In genomic region chr11:48833078-48833730, GRCm38 (mm10) we compare ENCODE assay signal across 8 mouse cellular contexts. TPM values are rescaled to one million over a fixed set of nuclear protein-coding genes. Genes with fewer than 3 reads are reported as not detected.
DNase-seq lines count a peak whose midpoint lies in the region; ATAC-seq and TF ChIP-seq lines count a peak whose summit lies in the region.

No protein-coding gene starts in this region.

- no peak overlapping the region for H3K9ac ChIP-seq in midbrain, embryonic 13.5 days (replicated peaks)

- ATAC-seq in inflammation-experienced regulatory T-cells, adult 6 months, result peak; percentile 22
- 0 out of 2 replicates have a peak, but pooled peaks have one; percentile 0 for ATAC-seq in midbrain, embryonic 13.5 days

- no peak for TF ChIP-seq CTCF in kidney, adult 2 months (conservative IDR thresholded peaks at IDR 0.05; ENCODE audit: insufficient read depth, insufficient read length, low read depth, low read length)

- peak overlapping the region; percentile 59; the same call in 1 of the 2 replicates for H3K4me2 ChIP-seq in midbrain, embryonic 13.5 days (replicated peaks)

- H3K4me1 ChIP-seq in kidney, adult 2 months (ENCODE audit: control insufficient read depth, insufficient read depth, low read length), result no peaks in the 10 kb centered on the region; the same call in 1 of the 2 replicates
- H3K4me1 ChIP-seq in brown adipose tissue, adult 24 weeks (ENCODE audit: control insufficient read depth, insufficient read depth, insufficient read length, low read length), result peaks cover 2% of the 10 kb centered on the region; the same call in 1 of the 2 replicates
- peaks cover 9% of the 10 kb centered on the region for H3K4me1 ChIP-seq in midbrain, embryonic 13.5 days (replicated peaks)

- peak overlapping the region; percentile 17 for H3K4me3 ChIP-seq in kidney, adult 2 months (ENCODE audit: insufficient read depth, low read depth, low read length)
- peak overlapping the region; percentile 84; the same call in 1 of the 2 replicates for H3K4me3 ChIP-seq in brown adipose tissue, adult 24 weeks (ENCODE audit: insufficient read depth, low read depth, low read length)
- H3K4me3 ChIP-seq in midbrain, embryonic 13.5 days (replicated peaks), result peak overlapping the region; percentile 49

- no peak for TF ChIP-seq POLR2A in kidney, adult 2 months (IDR thresholded peaks at IDR 0.05; ENCODE audit: low read depth, low read length)

- H3K36me3 ChIP-seq in kidney, adult 2 months (ENCODE audit: control insufficient read depth, insufficient read depth, low read length), result no peaks in the 10 kb centered on the region
- H3K36me3 ChIP-seq in midbrain, embryonic 13.5 days, result no peaks in the 10 kb centered on the region

- no peak overlapping the region for H3K27ac ChIP-seq in kidney, adult 2 months (ENCODE audit: insufficient read depth, low read depth, low read length)
- H3K27ac ChIP-seq in brown adipose tissue, adult 24 weeks (replicated peaks; ENCODE audit: low read depth, low read length), result no peak overlapping the region
- H3K27ac ChIP-seq in midbrain, embryonic 13.5 days, result no peak overlapping the region

- no peaks in the 10 kb centered on the region for H3K27me3 ChIP-seq in kidney, adult 2 months (replicated peaks; ENCODE audit: control insufficient read depth, insufficient read depth, low read length)
- peaks cover 25% of the 10 kb centered on the region for H3K27me3 ChIP-seq in midbrain, embryonic 13.5 days

- 28% methylated on average over 9 of the region's 9 CpGs for WGBS in kidney, adult 2 months
- WGBS in midbrain, embryonic 13.5 days, result 43% methylated on average over 9 of the region's 9 CpGs

- no peak for DNase-seq in kidney, adult 2 months
- no peak for DNase-seq in kidney, postnatal 10 days
- no peak for DNase-seq in cerebellum, postnatal 25 days
- no peak for DNase-seq in cerebellum, adult 8-10 months
- DNase-seq in frontal cortex, postnatal 14 days (ENCODE audit: low spot score in 2 of 2), result no peak

- no peaks in the 10 kb centered on the region for H3K9me3 ChIP-seq in midbrain, embryonic 13.5 days

RNA-seq across cellular contexts. Expression of gene Gm12184, which starts 6.7 kb away (rescaled TPM):
- 9.7 and 10.4 TPM in 2 replicates for polyA plus RNA-seq in kidney, adult 2 months (2012; rRNA removed)
- polyA plus RNA-seq in brown adipose tissue, adult 24 weeks (2012; ENCODE audit: insufficient read depth, insufficient read length, missing spikeins), result 14.6 and 26.0 TPM in 2 replicates
- polyA plus RNA-seq in inflammation-experienced regulatory T-cells, adult 6 months (2017; shearing (Covaris generic)), result 1 to 10 TPM; 1.3 to 2.8 (median 2.5) TPM
- 3.4 and 3.6 TPM in 2 replicates for polyA plus RNA-seq in midbrain, embryonic 13.5 days (2015; fragmentation: Nextera tagmentation; extraction: Ambion mirVana)

RNA-seq across cellular contexts. Expression of gene Trim7, which starts 7.3 kb away (rescaled TPM):
- polyA plus RNA-seq in kidney, adult 2 months (2012; rRNA removed), result 80.3 and 98.8 TPM in 2 replicates
- polyA plus RNA-seq in brown adipose tissue, adult 24 weeks (2012; ENCODE audit: insufficient read depth, insufficient read length, missing spikeins), result 1.4 and 1.5 TPM in 2 replicates
- 1 to 10 TPM in 2 of 3 experiments, under 1 TPM in 1; 0.58 to 2.1 (median 1.1) TPM for polyA plus RNA-seq in inflammation-experienced regulatory T-cells, adult 6 months (2017; shearing (Covaris generic))
- polyA plus RNA-seq in midbrain, embryonic 13.5 days (2015; fragmentation: Nextera tagmentation; extraction: Ambion mirVana), result 0.89 and 1.0 TPM in 2 replicates

RNA-seq across cellular contexts. Expression of gene Trim41, which starts 16.1 kb away (rescaled TPM):
- polyA plus RNA-seq in kidney, adult 2 months (2012; rRNA removed), result 26.3 and 27.3 TPM in 2 replicates
- polyA plus RNA-seq in brown adipose tissue, adult 24 weeks (2012; ENCODE audit: insufficient read depth, insufficient read length, missing spikeins), result 14.0 and 15.5 TPM in 2 replicates
- polyA plus RNA-seq in inflammation-experienced regulatory T-cells, adult 6 months (2017; shearing (Covaris generic)), result 1 to 10 TPM; 2.5 to 4.6 (median 3.3) TPM
- 6.9 and 7.0 TPM in 2 replicates for polyA plus RNA-seq in midbrain, embryonic 13.5 days (2015; fragmentation: Nextera tagmentation; extraction: Ambion mirVana)

RNA-seq across cellular contexts. Expression of gene Rack1, which starts 33.1 kb away (rescaled TPM):
- 1,151 and 1,243 TPM in 2 replicates for polyA plus RNA-seq in kidney, adult 2 months (2012; rRNA removed)
- 405 and 526 TPM in 2 replicates for polyA plus RNA-seq in brown adipose tissue, adult 24 weeks (2012; ENCODE audit: insufficient read depth, insufficient read length, missing spikeins)
- polyA plus RNA-seq in inflammation-experienced regulatory T-cells, adult 6 months (2017; shearing (Covaris generic)), result 1,000 to 10,000 TPM; 1,163 to 1,603 (median 1,351) TPM
- polyA plus RNA-seq in midbrain, embryonic 13.5 days (2015; fragmentation: Nextera tagmentation; extraction: Ambion mirVana), result 472 and 473 TPM in 2 replicates

RNA-seq across cellular contexts. Expression of gene Irgm1, which starts 38.3 kb away (rescaled TPM):
- polyA plus RNA-seq in kidney, adult 2 months (2012; rRNA removed), result 24.4 and 28.2 TPM in 2 replicates
- polyA plus RNA-seq in brown adipose tissue, adult 24 weeks (2012; ENCODE audit: insufficient read depth, insufficient read length, missing spikeins), result 9.2 and 11.6 TPM in 2 replicates
- polyA plus RNA-seq in inflammation-experienced regulatory T-cells, adult 6 months (2017; shearing (Covaris generic)), result 100 to 1,000 TPM; 172 to 210 (median 188) TPM
- 1.8 and 1.9 TPM in 2 replicates for polyA plus RNA-seq in midbrain, embryonic 13.5 days (2015; fragmentation: Nextera tagmentation; extraction: Ambion mirVana)

Comparison
In these comparisons a context has a peak if more than half of its experiments do, and no peak if none do; other contexts are left out.
1. H3K4me3 ChIP-seq: peak in every context shown above with its lines; median percentile 84 in brown adipose tissue, adult 24 weeks; 49 in midbrain, embryonic 13.5 days; 17 in kidney, adult 2 months.
2. RNA of gene Trim7, which starts 7.3 kb away (polyA plus RNA-seq): 80.3 to 98.8 TPM in kidney, adult 2 months; 1.4 to 1.5 TPM in brown adipose tissue, adult 24 weeks, 0.58 to 2.1 TPM in inflammation-experienced regulatory T-cells, adult 6 months and 0.89 to 1.0 TPM in midbrain, embryonic 13.5 days; every median in the first group is over 10 times any median in the second.